Mouse (Mus musculus) midbrain, embryonic 16.5 days (tissue): ENCODE measurements at regions not wholly inside any gene's neighbourhood (a gene's known extent, or its start where the extent isn't known, plus 50 kb on each side); places are given as distances from the start of the nearest gene placed in this dataset.

Experiments used
- ATAC-seq: fragments of 200-750 bp; cut with Nextera tagmentation; 2 replicates; pipeline ENCODE4 v1.8.0; 2017; ENCODE audit warnings: moderate TSS enrichment
- H3K27ac ChIP-seq: fragments of 300-500 bp; sonication (generic); 2 replicates; pipeline ENCODE4 v1.5.1; 2014; ENCODE audit warnings: mild to moderate bottlenecking, low read length, mixed read lengths
- H3K27me3 ChIP-seq: fragments of 300-500 bp; sonication (generic); 2 replicates; pipeline ENCODE4 v1.6.1; 2014; ENCODE audit warnings: low read depth, low read length, mixed read lengths; ENCODE audit not compliant: control insufficient read depth, insufficient read depth
- H3K36me3 ChIP-seq: fragments of 300-500 bp; sonication (generic); 2 replicates; pipeline ENCODE4 v1.6.1; 2014; ENCODE audit warnings: mild to moderate bottlenecking, low read length, moderate library complexity, mixed read lengths; ENCODE audit not compliant: control insufficient read depth, insufficient read depth
- H3K4me1 ChIP-seq: fragments of 300-500 bp; sonication (generic); 2 replicates; pipeline ENCODE4 v1.6.1; 2014; ENCODE audit warnings: mild to moderate bottlenecking, low read length, mixed read lengths; ENCODE audit not compliant: control insufficient read depth, insufficient read depth
- H3K4me2 ChIP-seq: fragments of 300-500 bp; sonication (generic); 2 replicates; pipeline ENCODE4 v1.6.1; 2014; ENCODE audit warnings: mild to moderate bottlenecking, low read length, mixed read lengths
- H3K4me3 ChIP-seq: fragments of 300-500 bp; sonication (generic); 2 replicates; pipeline ENCODE4 v1.5.1; 2014; ENCODE audit warnings: low read depth, mild to moderate bottlenecking, low read length, moderate library complexity, mixed read lengths
- H3K9ac ChIP-seq: fragments of 300-500 bp; sonication (generic); 2 replicates; pipeline ENCODE4 v1.6.1; 2014; ENCODE audit warnings: low read depth, low read length, mixed read lengths
- H3K9me3 ChIP-seq: fragments of 300-500 bp; sonication (generic); replicated peaks from 2 replicates; pipeline ENCODE4 v1.6.1; 2014; ENCODE audit warnings: mild to moderate bottlenecking, low read length, mixed read lengths; ENCODE audit not compliant: control insufficient read depth, poor library complexity, severe bottlenecking
- WGBS: fragments of 180-500 bp; shearing (Covaris S2); extraction: QIAGEN DNeasy Blood & Tissue Kit; methylation state at CpG from one replicate; pipeline ENCODE4 v1.1.7; 2014; 5-methylcytosine and 5-hydroxymethylcytosine counted together

- 86% methylated on average over 3 of the region's 3 CpGs for WGBS
- no peak overlapping the region for H3K4me2 ChIP-seq
- no peaks in the 10 kb centered on the region for H3K9me3 ChIP-seq
These were observed 97.6 kb upstream of the Gnao1 start for GRCm38 (mm10) chr8:93712066-93712706.

DNA sequence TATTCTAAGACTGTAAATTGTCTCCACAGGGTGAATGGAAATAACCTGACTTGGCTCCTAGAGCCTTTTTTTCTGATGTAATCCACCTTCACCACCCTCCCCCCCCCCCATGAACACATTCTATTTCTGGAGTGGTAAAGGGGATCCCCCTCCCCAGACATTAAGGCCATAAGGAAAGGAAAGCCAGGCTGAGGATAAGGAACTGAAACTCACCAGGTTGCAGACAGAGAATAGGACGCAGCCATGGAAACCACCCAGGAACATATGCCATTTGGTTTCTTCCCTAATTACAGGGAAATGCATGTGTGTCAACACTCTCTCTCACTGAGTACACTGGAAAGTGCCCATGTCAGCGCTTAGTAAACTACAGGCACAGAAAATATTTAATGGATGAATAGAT, 96.5 kb upstream of the Gnao1 start:
- Histone ChIP-seq H3K4me3 (no peak overlapping the region), H3K27me3 (no peaks in the 10 kb centered on the region), H3K9ac (no peak overlapping the region), H3K4me2 (no peak overlapping the region), H3K27ac (no peak overlapping the region), H3K9me3 (no peaks in the 10 kb centered on the region), H3K4me1 (no peaks in the 10 kb centered on the region), H3K36me3 (no peaks in the 10 kb centered on the region)
- 80% methylated on average over 2 of the region's 2 CpGs for WGBS
- ATAC-seq = no peak

More at GRCm38 (mm10) chr8:93712066-93712706, 97.6 kb upstream of the Gnao1 start:
- Histone ChIP-seq H3K27me3 (no peaks in the 10 kb centered on the region), H3K9ac (no peak overlapping the region), H3K27ac (no peak overlapping the region), H3K4me1 (no peaks in the 10 kb centered on the region), H3K36me3 (no peaks in the 10 kb centered on the region), H3K4me3 (no peak overlapping the region)
- ATAC-seq = no peak

GRCm38 (mm10) chr8:93724896-93725489, 84.8 kb upstream of the Gnao1 start:
- H3K4me2 ChIP-seq = no peak overlapping the region
- peaks cover 13% of the 10 kb centered on the region for H3K4me1 ChIP-seq
- H3K36me3 ChIP-seq = no peaks in the 10 kb centered on the region
- no peaks in the 10 kb centered on the region for H3K27me3 ChIP-seq
- no peak overlapping the region for H3K4me3 ChIP-seq
- 80% methylated on average over 15 of the region's 15 CpGs for WGBS
- no peak overlapping the region for H3K9ac ChIP-seq
- ATAC-seq = no peak
- no peak overlapping the region for H3K27ac ChIP-seq
- H3K9me3 ChIP-seq = no peaks in the 10 kb centered on the region

DNA sequence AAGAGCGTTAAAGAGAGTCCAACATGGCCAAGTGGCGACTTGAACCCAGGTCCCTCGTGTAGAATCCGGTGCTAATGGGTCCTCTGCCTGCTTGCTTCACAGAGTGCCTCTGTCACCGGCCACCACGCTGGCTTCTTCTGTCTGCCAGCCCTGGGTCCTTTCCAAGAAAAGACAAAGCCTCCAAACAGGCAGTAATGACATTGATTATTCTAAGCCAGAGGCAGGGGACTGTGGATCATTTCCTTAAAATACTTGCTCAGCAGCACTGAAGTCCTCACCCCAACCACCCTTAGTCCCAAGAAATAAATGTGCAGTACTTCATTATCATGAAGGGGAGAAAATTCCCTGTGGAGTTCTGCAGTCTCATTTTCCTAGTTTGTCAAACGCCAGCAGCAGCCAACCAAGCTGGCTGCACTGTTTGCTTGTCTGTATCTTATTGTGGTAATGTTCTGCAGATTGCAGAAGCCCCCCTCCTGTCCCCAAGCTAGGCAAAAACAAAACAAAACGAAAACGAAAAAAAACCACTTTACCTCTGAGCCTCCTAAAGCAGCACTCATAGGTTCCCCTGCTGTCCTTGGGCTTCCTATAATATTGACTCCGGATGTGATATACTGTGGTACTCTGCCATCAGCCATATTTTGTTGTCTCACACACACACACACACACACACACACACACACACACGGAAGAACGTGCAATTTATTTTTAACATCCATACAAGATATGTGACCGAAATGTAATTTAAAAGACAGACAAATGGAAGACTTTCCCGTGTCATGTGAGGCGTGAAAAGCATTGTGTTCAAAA, 80.4 kb upstream of the Gnao1 start:
- Histone ChIP-seq H3K27ac (peak overlapping the region; percentile 60), H3K36me3 (no peaks in the 10 kb centered on the region), H3K9me3 (no peaks in the 10 kb centered on the region), H3K4me2 (0 out of 2 replicates have a peak overlapping the region, but pooled peaks have one; percentile 14), H3K9ac (0 out of 2 replicates have a peak overlapping the region, but pooled peaks have one; percentile 6), H3K4me3 (no peak overlapping the region), H3K4me1 (peaks cover 18% of the 10 kb centered on the region), H3K27me3 (no peaks in the 10 kb centered on the region)
- WGBS = 50% methylated on average over 15 of the region's 15 CpGs
- ATAC-seq = peak; percentile 25; the same call in 1 of the 2 replicates

- Histone ChIP-seq H3K4me1 (peaks cover 18% of the 10 kb centered on the region), H3K9me3 (no peaks in the 10 kb centered on the region), H3K4me2 (no peak overlapping the region), H3K9ac (no peak overlapping the region), H3K27me3 (no peaks in the 10 kb centered on the region), H3K36me3 (no peaks in the 10 kb centered on the region), H3K4me3 (no peak overlapping the region), H3K27ac (no peak overlapping the region)
- WGBS = 49% methylated on average over 14 of the region's 14 CpGs
- no peak for ATAC-seq
These were observed 78.7 kb upstream of the Gnao1 start for GRCm38 (mm10) chr8:93730738-93731700.

DNA sequence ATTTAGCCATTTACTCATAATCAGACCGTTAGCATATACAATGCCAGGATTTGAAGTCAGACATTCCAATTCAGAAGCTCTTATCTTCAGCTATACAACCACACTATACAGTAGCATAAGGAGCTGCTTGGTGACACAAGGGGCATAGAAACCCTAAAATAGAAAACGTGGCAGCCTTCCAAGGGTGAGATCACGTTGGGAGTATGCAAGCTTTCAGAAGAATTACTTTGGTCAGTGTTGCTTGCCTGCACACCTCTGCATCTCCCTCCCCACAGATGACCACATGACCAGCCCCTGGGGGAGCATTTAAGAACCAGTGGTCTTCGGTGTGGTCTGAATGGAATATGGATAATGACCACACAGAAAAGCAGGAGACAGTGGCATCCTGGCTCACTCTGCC, 74.9 kb upstream of the Gnao1 start:
- ATAC-seq = no peak
- no peaks in the 10 kb centered on the region for H3K36me3 ChIP-seq
- no peak overlapping the region for H3K9ac ChIP-seq
- peaks cover 6% of the 10 kb centered on the region; the same call in 1 of the 2 replicates for H3K4me1 ChIP-seq
- H3K9me3 ChIP-seq = no peaks in the 10 kb centered on the region
- no peak overlapping the region for H3K4me2 ChIP-seq
- no peak overlapping the region for H3K27ac ChIP-seq
- H3K27me3 ChIP-seq = no peaks in the 10 kb centered on the region
- no peak overlapping the region for H3K4me3 ChIP-seq
- 77% methylated on average over 4 of the region's 4 CpGs for WGBS

DNA sequence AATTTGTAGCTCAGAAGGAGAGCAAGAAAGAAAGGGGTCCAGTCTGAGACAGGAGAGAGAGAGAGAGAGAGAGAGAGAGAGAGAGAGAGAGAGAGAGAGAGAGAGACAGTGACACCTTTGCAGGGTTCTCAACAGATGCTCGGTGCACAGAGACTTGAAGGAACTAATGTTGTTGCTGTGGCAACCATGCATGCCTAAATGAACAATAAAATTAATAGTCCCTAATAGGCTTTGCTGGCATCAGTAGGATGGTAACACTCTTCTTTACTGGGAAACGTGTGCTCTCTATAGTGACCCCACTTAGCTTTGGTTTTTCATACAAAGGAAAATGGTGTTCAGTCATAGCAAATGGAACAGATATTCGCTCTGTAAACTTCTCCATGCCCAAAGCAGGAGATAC, 69.5 kb upstream of the Gnao1 start:
- no peak overlapping the region for H3K9ac ChIP-seq
- no peak overlapping the region for H3K4me2 ChIP-seq
- H3K36me3 ChIP-seq = no peaks in the 10 kb centered on the region
- no peaks in the 10 kb centered on the region; the same call in 1 of the 2 replicates for H3K4me1 ChIP-seq
- ATAC-seq = peak; percentile 32; the same call in 1 of the 2 replicates
- no peaks in the 10 kb centered on the region for H3K27me3 ChIP-seq
- H3K4me3 ChIP-seq = no peak overlapping the region
- no peak overlapping the region for H3K27ac ChIP-seq
- 53% methylated on average over 3 of the region's 3 CpGs for WGBS
- no peaks in the 10 kb centered on the region for H3K9me3 ChIP-seq

DNA sequence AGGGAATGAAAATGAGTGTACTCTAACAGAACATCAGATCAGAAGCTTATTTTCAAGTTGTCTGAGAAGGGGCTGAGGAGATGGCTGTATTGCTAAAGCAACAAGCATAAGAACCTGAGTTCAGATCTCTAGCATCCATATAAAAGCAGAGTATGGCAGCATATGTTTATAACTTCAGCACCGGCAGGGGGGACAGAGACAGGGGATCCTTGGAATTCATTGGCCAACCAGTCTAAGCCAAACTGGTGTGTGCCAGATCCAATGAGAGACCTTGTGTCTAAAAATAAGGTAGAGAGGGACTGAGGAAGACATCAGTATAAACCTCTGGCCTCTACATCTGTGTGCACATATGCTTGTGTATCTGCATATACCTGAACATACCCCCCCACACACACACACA, 61.0 kb upstream of the Gnao1 start:
- Histone ChIP-seq H3K36me3 (no peaks in the 10 kb centered on the region), H3K27ac (no peak overlapping the region), H3K9me3 (no peaks in the 10 kb centered on the region), H3K4me2 (no peak overlapping the region), H3K4me1 (no peaks in the 10 kb centered on the region; the same call in 1 of the 2 replicates), H3K4me3 (no peak overlapping the region), H3K27me3 (no peaks in the 10 kb centered on the region), H3K9ac (no peak overlapping the region)
- no peak for ATAC-seq
- 77% methylated on average over 1 of the region's 1 CpGs for WGBS
